Mouse (Mus musculus) midbrain, embryonic 10.5 days (tissue): ENCODE data around the gene Pxmp4. TPM values are rescaled to one million over a fixed set of nuclear protein-coding genes. Genes with fewer than 3 reads are reported as not detected.

Source experiments
- DNase-seq: peaks from one replicate; pipeline ENCODE4 v3.0.0-alpha.2; 2017; ENCODE audit warnings: low spot score
- H3K27ac ChIP-seq: fragments of 300-500 bp; sonication (generic); replicated peaks from 2 replicates; pipeline ENCODE4 v1.5.1; 2016; ENCODE audit warnings: mild to moderate bottlenecking
- H3K27me3 ChIP-seq: fragments of 300-500 bp; sonication (generic); 2 replicates; pipeline ENCODE4 v1.6.1; 2016; ENCODE audit warnings: low read depth, mild to moderate bottlenecking; ENCODE audit not compliant: poor library complexity, severe bottlenecking
- H3K36me3 ChIP-seq: fragments of 300-500 bp; sonication (generic); 2 replicates; pipeline ENCODE4 v1.6.1; 2016; ENCODE audit warnings: mild to moderate bottlenecking, moderate library complexity
- H3K4me1 ChIP-seq: fragments of 300-500 bp; sonication (generic); 2 replicates; pipeline ENCODE4 v1.6.1; 2016
- H3K4me3 ChIP-seq: fragments of 300-500 bp; sonication (generic); 2 replicates; pipeline ENCODE4 v1.5.1; 2016; ENCODE audit warnings: mild to moderate bottlenecking, moderate library complexity
- H3K9me3 ChIP-seq: fragments of 300-500 bp; sonication (generic); replicated peaks from 2 replicates; pipeline ENCODE4 v1.6.1; 2016; ENCODE audit warnings: mild to moderate bottlenecking
- WGBS: fragments of 180-500 bp; shearing (Covaris S2); methylation state at CpG from one replicate; pipeline ENCODE4 v1.1.7; 2016; 5-methylcytosine and 5-hydroxymethylcytosine counted together
- polyA plus RNA-seq: library from polyadenylated mRNA; unstranded; fragments of >200 nt; fragmentation: Nextera tagmentation; extraction: Ambion mirVana; gene quantifications from 2 replicates; pipeline ENCODE4 v1.2.1, GENCODE M21; 2016

Pxmp4 gene
- 13.2 and 13.9 TPM in 2 replicates for polyA plus RNA-seq

DNA sequence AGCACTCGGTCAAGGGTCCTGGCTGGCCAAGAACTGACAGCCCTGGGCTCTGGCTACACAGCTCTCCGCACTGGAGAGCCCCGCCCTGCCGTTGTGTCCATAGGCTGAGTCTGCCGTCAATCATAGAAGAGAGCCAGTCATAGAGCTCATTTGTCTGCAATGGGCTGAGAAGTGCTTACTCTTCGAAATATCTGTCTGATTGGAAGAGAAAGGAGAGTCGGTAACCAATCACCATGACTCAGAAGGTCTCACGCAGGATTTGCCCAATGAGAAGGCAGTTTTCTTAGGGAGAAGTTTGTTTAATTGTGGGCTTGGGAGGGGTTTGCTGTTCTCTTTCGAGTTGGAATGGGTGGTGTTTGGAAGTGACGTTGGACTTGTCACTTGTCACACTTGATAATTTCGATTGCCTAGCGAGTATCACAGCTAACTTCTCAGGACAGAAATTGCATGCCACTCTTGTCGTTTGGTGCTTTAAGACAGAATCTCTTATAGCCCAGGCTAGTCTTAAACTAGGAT lies at the start of gene Pxmp4:
Gene Pxmp4 (minus strand): TSS at position 71 of the 516 bp plus-strand sequence.
- Histone ChIP-seq H3K4me1 (peaks cover 15% of the 10 kb centered on the region), H3K27me3 (0 out of 2 replicates have a peak, but pooled peaks cover 3% of the 10 kb centered on the region), H3K36me3 (no peaks in the 10 kb centered on the region), H3K27ac (peak within 1 kb of the TSS; percentile 85), H3K9me3 (no peaks in the 10 kb centered on the region), H3K4me3 (peak within 1 kb of the TSS; percentile 71)
- under 1% methylated on average over 13 of the region's 13 CpGs for WGBS
- peak; percentile 92 for DNase-seq

DNA sequence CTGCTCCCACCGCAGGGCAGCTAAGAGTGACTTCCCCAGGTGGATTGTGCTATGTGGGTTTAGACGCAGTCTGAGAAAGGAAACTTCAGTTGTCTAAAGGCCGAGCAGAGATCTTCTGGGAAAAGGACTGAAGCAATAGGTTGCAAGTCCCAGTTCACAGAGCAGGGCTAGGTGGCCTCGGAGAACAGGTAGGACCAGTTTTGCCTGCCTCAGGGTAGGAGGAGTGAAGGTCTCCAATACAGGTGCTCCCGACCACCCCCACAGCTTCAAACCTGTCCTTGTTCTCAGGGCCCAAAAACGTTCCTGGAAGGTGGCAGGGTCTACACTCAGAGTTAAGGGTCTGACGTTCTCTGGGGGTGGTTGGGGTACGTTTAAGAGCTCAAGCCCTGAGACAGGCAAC lies 47.9 kb upstream of the Pxmp4 start, which contains the start of gene Chmp4b:
Gene Chmp4b (plus strand): TSS at position 343 of the 400 bp plus-strand sequence.
- 0 out of 2 replicates have a peak, but pooled peaks cover 3% of the 10 kb centered on the region for H3K36me3 ChIP-seq
- no peaks in the 10 kb centered on the region for H3K9me3 ChIP-seq
- WGBS: 61% methylated on average over 8 of the region's 8 CpGs
- H3K27ac ChIP-seq: no peak within 1 kb of the TSS
- DNase-seq: no peak
- H3K27me3 ChIP-seq: no peaks in the 10 kb centered on the region
- H3K4me1 ChIP-seq: peaks cover 15% of the 10 kb centered on the region
- H3K4me3 ChIP-seq: no peak within 1 kb of the TSS

DNA sequence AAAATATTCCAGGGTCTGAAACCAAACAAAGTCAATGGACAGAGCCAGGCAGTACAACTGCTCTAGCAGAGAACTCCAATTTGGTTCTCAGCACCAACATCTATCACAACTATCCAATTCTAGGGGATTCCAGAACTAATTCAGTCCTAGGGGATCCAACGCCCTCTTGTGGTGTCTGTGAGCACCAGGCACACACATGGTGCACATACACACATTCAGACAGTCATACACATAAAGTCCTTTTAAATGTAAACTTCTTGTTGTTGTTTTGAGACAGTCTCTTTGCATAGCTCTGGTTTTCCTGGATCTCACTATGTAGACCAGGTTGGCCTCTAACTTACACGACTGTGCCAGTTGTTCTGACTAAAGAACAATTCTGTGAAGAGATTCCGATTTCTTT lies 46.9 kb upstream of the Pxmp4 start:
- 79% methylated on average over 3 of the region's 3 CpGs for WGBS
- Histone ChIP-seq H3K36me3 (peaks cover 13% of the 10 kb centered on the region), H3K27ac (no peak overlapping the region), H3K4me1 (peaks cover 15% of the 10 kb centered on the region), H3K4me3 (no peak overlapping the region), H3K27me3 (no peaks in the 10 kb centered on the region), H3K9me3 (no peaks in the 10 kb centered on the region)
- no peak for DNase-seq

DNA sequence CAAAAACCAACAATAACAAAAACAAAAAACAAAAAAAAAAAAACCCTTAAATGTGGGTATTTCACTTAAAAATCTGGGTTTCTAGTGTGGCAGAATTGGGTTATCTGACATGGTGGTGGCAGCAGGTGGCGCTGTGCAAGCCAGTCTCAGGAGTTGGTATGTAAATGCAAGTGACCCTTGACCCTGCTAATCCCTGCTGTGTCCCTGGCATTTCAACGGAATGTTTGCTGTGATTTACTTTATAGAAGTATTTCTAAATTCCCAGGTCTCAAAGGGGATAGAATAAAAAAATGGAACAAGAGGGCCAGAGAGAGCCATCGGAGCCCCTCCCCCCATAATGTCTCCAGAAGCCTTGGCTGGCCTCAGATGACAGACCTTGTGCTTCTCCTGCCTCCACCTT lies 44.6 kb upstream of the Pxmp4 start:
- DNase-seq: peak; percentile 74
- peaks cover 15% of the 10 kb centered on the region for H3K4me1 ChIP-seq
- H3K4me3 ChIP-seq: no peak overlapping the region
- H3K27me3 ChIP-seq: no peaks in the 10 kb centered on the region
- H3K36me3 ChIP-seq: peaks cover 33% of the 10 kb centered on the region
- no peaks in the 10 kb centered on the region for H3K9me3 ChIP-seq
- H3K27ac ChIP-seq: peak overlapping the region; percentile 57
- WGBS: 15% methylated on average over 3 of the region's 3 CpGs

DNA sequence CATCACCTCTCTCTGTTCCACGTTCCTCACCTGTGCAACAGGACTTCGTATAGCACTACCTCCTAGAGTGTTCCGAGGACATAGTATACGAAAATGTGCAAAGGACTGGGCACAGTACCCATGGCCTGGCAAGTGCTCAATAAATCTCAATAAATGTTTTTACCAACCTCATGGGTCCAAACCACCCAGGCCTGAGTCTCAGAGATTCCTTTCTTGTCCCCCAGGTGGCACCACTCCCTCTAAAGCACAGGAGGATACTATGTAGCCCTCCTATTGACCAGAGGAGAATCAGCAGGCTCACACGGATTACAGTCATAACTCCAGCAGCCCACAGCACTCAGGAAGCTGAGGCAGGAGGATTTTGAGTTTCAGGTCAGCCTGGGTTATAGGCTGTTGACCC lies 43.1 kb upstream of the Pxmp4 start:
- H3K9me3 ChIP-seq: no peaks in the 10 kb centered on the region
- no peak for DNase-seq
- WGBS: 87% methylated on average over 5 of the region's 5 CpGs

DNA sequence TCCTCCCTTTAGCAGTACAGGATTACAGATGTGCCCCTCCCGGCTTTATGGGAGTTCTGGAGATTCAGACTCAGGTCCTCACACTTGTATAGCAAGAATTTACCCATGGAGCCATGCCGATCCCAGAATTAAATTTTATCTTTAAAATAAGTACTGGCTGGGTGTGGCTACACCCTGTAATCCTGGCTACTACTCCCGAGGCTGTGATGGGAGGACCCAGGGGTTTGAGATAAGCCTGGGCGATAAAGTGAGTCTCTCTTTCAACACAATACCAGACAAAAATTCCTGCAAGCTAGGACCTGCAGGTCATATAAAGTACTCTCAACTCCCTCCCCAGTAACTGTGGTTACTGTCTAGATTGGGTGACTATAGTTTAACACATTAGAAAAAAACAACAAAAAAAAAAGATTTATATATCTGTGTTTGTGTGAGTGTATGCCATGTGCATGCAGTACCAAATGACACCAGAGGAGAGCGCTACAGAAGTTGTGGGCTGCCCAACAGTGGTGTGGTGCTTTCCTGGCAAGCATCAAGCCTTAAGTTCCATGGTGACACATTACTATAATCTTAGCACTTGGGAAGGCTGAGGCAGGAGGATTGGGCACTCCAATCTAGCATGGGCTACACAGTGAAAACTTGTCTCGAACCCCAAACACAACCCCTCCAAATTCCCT lies 39.3 kb upstream of the Pxmp4 start:
- peaks cover 69% of the 10 kb centered on the region for H3K36me3 ChIP-seq
- H3K4me3 ChIP-seq: no peak overlapping the region
- 0 out of 2 replicates have a peak, but pooled peaks cover 3% of the 10 kb centered on the region for H3K4me1 ChIP-seq
- WGBS: 88% methylated on average over 6 of the region's 6 CpGs
- H3K27me3 ChIP-seq: no peaks in the 10 kb centered on the region
- peaks cover 7% of the 10 kb centered on the region for H3K9me3 ChIP-seq
- H3K27ac ChIP-seq: no peak overlapping the region
- DNase-seq: no peak

More for the DNA sequence above, 43.1 kb upstream of the Pxmp4 start:
- no peak overlapping the region for H3K27ac ChIP-seq
- peaks cover 44% of the 10 kb centered on the region for H3K36me3 ChIP-seq
- no peak overlapping the region for H3K4me3 ChIP-seq
- H3K27me3 ChIP-seq: no peaks in the 10 kb centered on the region
- H3K4me1 ChIP-seq: peaks cover 15% of the 10 kb centered on the region

DNA sequence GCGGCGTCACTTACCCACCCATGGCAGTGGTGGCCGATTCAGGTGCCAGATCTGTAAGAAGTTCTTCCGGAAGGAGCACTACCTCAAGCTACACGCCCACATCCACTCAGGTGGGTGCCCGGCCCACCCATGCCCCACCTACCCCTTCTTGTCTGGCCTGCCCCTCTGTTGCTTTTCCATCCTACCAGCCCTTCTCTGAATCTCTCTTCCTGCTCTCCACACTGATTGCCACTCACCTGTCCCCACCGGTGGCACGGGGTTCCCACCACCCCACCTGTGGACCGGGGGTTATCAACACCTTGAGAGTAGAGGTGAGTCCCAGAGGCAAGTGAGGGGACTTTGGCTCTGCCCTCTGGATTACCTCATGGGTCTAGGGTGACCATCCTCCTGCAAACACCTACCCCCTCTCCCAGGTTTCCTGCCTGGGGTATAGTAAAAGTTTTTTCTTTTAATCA lies 38.5 kb upstream of the Pxmp4 start:
- H3K27me3 ChIP-seq: no peaks in the 10 kb centered on the region
- 0 out of 2 replicates have a peak, but pooled peaks cover 3% of the 10 kb centered on the region for H3K4me1 ChIP-seq
- H3K36me3 ChIP-seq: peaks cover 77% of the 10 kb centered on the region
- no peak overlapping the region for H3K4me3 ChIP-seq
- DNase-seq: no peak
- no peak overlapping the region for H3K27ac ChIP-seq
- peaks cover 7% of the 10 kb centered on the region for H3K9me3 ChIP-seq
- 97% methylated on average over 9 of the region's 9 CpGs for WGBS

DNA sequence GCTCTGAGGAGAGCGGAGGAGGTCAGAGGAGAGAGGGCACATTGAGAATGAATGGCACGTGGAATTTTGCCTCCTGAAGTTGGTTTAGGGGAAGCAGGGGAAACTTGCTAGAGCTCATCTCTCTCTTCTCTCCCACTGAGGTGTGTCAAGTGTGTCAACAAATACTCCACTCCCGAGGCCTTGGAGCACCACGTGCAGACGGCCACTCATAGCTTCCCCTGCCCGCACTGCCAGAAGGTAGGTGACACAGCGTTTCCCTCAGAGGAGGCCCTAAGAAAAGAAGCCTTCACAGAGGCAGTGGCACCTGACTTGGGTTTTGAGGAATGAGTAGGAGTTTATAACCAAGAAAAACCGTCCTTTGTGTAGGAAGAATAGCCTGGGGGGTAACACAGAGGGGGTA lies 37.7 kb upstream of the Pxmp4 start:
- no peak overlapping the region for H3K4me3 ChIP-seq
- 79% methylated on average over 8 of the region's 8 CpGs for WGBS
- H3K4me1 ChIP-seq: 0 out of 2 replicates have a peak, but pooled peaks cover 3% of the 10 kb centered on the region
- peaks cover 7% of the 10 kb centered on the region for H3K9me3 ChIP-seq
- H3K27me3 ChIP-seq: no peaks in the 10 kb centered on the region
- DNase-seq: no peak
- H3K27ac ChIP-seq: no peak overlapping the region
- H3K36me3 ChIP-seq: peaks cover 74% of the 10 kb centered on the region

DNA sequence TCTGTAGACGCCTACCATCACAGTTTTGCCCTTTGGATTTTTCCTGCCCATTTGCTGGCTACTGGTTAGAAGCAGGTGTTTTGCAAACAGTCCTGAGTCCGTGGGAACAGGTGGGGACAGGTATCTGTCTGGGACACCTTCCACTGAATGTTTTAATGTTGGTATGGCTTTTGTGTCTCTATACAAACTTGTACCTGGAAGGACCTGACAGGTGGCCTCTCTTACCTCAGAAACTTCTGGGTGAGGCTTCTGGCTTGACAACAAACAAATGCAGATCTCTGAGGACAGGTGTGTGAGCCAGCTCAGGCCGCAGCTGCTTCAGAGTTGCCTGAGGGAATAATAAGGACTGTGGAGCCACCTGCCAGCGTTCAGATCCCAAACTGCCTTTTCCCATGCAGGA lies 35.6 kb upstream of the Pxmp4 start:
- Histone ChIP-seq H3K36me3 (peaks cover 74% of the 10 kb centered on the region), H3K27me3 (no peaks in the 10 kb centered on the region)
- DNase-seq: no peak

DNA sequence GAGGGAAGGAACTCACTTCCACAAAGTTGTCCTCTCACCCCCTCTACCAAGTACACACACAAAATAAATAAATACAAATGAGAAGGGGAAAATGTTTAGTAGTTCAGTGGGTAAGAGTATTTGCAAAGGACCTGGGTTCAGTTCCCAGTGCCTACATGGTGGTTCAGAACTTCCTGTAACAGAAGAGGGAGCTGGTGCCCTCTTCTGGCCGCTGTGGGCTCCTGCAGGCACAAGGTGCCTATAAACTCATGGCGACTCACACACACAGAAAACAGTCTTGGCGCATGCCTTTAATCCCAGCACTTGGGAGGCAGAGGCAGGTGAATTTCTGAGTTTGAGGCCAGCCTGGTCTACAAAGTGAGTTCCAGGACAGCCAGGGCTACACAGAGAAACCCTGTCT lies 35.0 kb upstream of the Pxmp4 start:
- Histone ChIP-seq H3K27me3 (no peaks in the 10 kb centered on the region), H3K27ac (no peak overlapping the region), H3K9me3 (peaks cover 7% of the 10 kb centered on the region), H3K4me3 (no peak overlapping the region), H3K4me1 (no peaks in the 10 kb centered on the region), H3K36me3 (peaks cover 70% of the 10 kb centered on the region)
- no peak for DNase-seq
- WGBS: 90% methylated on average over 3 of the region's 3 CpGs

More for the DNA sequence above, 35.6 kb upstream of the Pxmp4 start:
- no peak overlapping the region for H3K4me3 ChIP-seq
- WGBS: 90% methylated on average over 4 of the region's 4 CpGs
- H3K9me3 ChIP-seq: peaks cover 7% of the 10 kb centered on the region
- no peaks in the 10 kb centered on the region for H3K4me1 ChIP-seq
- no peak overlapping the region for H3K27ac ChIP-seq

DNA sequence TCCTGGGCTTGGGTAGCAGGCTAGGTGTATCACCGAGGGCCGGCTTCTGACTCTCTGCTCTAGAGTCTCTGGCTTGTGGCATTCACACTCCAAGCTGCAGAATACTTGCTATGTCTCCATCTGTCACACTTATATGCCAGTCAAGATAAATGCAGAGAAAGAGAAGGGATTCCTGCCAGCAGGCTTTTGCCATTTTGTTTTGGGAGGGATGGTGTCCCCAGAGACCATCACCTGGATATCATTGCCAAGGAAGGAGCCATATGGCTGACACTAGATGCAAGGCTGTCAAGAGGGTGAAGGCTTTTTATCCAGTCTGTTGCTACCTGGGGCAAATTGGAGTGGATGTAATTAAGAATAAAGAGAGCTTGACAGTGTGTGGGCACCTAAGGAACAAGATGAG lies 32.3 kb upstream of the Pxmp4 start:
- H3K27ac ChIP-seq: no peak overlapping the region
- no peaks in the 10 kb centered on the region for H3K4me1 ChIP-seq
- peaks cover 7% of the 10 kb centered on the region for H3K9me3 ChIP-seq
- H3K4me3 ChIP-seq: no peak overlapping the region
- no peaks in the 10 kb centered on the region for H3K27me3 ChIP-seq
- peaks cover 67% of the 10 kb centered on the region for H3K36me3 ChIP-seq
- WGBS: 92% methylated on average over 2 of the region's 2 CpGs
- no peak for DNase-seq

DNA sequence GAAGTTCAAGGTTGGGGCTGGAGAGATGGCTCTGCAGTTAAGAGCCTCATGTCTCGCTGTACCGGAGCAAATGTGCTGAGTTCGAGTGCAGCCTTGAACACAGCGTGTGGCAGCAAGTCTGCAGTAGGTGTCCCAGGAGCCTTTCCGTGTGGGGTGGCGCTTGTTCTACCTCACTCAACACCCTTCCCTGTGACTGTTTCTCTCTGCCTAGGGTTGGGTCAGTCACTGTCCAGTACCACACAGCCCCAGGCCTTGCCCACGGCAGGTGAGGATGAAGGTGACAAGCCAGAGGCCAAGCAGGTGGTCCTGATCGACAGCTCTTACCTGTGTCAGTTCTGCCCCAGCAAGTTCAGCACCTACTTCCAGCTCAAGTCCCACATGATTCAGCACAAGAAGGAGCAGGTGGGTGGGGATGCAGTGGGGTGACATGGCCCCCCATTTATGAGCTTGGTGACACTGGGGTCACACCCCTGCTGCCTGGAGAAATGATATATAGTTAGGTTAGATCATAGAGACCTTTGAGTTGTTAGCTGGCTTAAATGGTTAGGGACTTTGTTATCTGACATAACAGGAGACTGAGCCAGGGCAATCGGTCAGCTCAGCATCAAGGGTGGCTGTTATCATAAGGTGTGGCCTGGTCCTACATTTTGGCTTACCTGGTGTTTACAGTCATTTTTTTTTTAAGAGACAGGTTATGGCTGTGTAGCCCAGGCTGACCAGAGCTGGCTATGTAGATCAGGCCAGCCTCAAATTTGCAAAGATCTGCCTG lies 30.6 kb upstream of the Pxmp4 start:
- peaks cover 71% of the 10 kb centered on the region for H3K36me3 ChIP-seq
- WGBS: 95% methylated on average over 9 of the region's 9 CpGs
- no peak overlapping the region for H3K27ac ChIP-seq

More for the DNA sequence above, 30.6 kb upstream of the Pxmp4 start:
- Histone ChIP-seq H3K4me3 (no peak overlapping the region), H3K27me3 (no peaks in the 10 kb centered on the region), H3K9me3 (peaks cover 7% of the 10 kb centered on the region), H3K4me1 (no peaks in the 10 kb centered on the region)
- DNase-seq: no peak
